26 mouse cellular contexts compared by ENCODE assay signal in the genomic region with DNA sequence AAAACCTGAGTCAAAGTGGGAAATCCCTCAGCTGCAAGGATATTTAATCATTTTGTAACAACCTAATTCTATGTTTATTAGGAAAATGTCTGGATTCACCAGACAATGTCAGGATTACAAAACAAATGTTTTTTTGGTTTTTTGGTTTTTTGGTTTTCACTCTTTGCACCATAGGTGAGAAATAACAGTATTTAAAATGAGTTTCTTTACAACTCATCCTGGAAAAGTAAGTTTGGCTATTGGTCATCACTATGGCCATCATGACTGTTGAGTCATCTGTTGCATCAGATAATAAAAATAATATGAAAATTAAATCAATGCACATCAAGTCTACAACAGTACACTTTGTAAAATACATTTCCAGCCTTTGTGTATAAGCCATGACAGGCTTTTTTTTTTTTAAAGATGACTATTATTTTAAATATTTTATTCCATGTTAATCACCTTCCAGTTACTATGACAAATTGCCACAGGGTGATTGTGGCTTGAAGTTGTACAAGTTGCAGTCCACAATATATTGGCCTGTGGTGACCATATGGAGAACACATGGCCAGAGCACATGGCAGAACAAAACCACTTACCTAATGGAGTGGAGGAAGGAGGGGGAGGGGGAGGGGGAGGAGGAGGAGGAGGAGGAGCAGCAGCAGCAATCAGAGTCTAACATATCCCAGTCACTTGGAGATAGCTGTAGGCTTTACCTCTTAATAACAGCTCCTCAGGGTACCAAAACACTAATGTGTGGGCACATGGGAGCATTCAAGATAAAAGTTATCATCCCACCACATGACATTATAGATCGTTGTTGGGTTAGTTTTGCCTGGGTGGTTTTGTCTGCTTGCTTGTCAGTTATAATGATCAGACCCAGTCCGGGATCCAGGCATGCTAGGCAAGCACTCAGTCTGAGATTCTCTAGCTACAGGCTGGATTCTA.
A peak's percentile ranks its signal among the peaks of the same experiment; 100 is the strongest.
DNase-seq lines count a peak whose midpoint lies in the region; ATAC-seq and TF ChIP-seq lines count a peak whose summit lies in the region.
"Had no signal": no experiment of that assay in that cellular context is flagged by ENCODE, and none has a peak within 500 bp of the region (broad histone marks: within the 10 kb centered on the region; RNA-seq: fewer than 3 reads in every experiment).

No protein-coding gene starts in this region.

- no peak overlapping the region for H3K4me2 ChIP-seq in hindbrain, embryonic 11.5 days (replicated peaks; ENCODE audit: low read depth, low read length)
- H3K4me2 ChIP-seq in hindbrain, embryonic 13.5 days: no peak overlapping the region
- H3K4me2 ChIP-seq in liver, embryonic 16.5 days (ENCODE audit: low read depth, low read length): no peak overlapping the region
- no peak overlapping the region for H3K4me2 ChIP-seq in midbrain, postnatal 0 days (ENCODE audit: low read depth, low read length, poor library complexity, severe bottlenecking)
- H3K4me2 ChIP-seq: heart, embryonic 12.5 days; hindbrain, embryonic 12.5 days; limb, embryonic 13.5 days; lung, embryonic 14.5 days; midbrain, embryonic 15.5 days had no signal

- H3K4me3 ChIP-seq in hindbrain, embryonic 11.5 days (ENCODE audit: low read depth, low read length): no peak overlapping the region
- no peak overlapping the region for H3K4me3 ChIP-seq in hindbrain, embryonic 13.5 days
- H3K4me3 ChIP-seq in C2C12 (ENCODE audit: insufficient read depth, poor library complexity, severe bottlenecking): no peak overlapping the region
- H3K4me3 ChIP-seq in liver, embryonic 16.5 days (ENCODE audit: low read depth, low read length): no peak overlapping the region
- H3K4me3 ChIP-seq in midbrain, postnatal 0 days (ENCODE audit: low read depth, low read length): no peak overlapping the region
- H3K4me3 ChIP-seq: heart, embryonic 12.5 days; hindbrain, embryonic 12.5 days; limb, embryonic 13.5 days; midbrain, embryonic 15.5 days; myocyte had no signal

- H3K9ac ChIP-seq in hindbrain, embryonic 11.5 days (ENCODE audit: low read depth, low read length): no peak overlapping the region
- no peak overlapping the region for H3K9ac ChIP-seq in hindbrain, embryonic 13.5 days
- H3K9ac ChIP-seq in liver, embryonic 16.5 days (ENCODE audit: low read depth, low read length): no peak overlapping the region
- no peak overlapping the region for H3K9ac ChIP-seq in midbrain, postnatal 0 days (replicated peaks; ENCODE audit: low read length, poor library complexity, severe bottlenecking)
- H3K9ac ChIP-seq: heart, embryonic 12.5 days; hindbrain, embryonic 12.5 days; limb, embryonic 13.5 days; lung, embryonic 14.5 days; midbrain, embryonic 15.5 days had no signal

- no peaks in the 10 kb centered on the region for H3K79me2 ChIP-seq in C2C12 (ENCODE audit: control insufficient read depth, insufficient read depth)

- ATAC-seq in hindbrain, embryonic 11.5 days (ENCODE audit: low FRiP score): 0 out of 2 replicates have a peak, but pooled peaks have one; percentile 38
- ATAC-seq in hindbrain, embryonic 13.5 days (ENCODE audit: low FRiP score): no peak
- ATAC-seq in liver, embryonic 16.5 days (ENCODE audit: low read depth): peak; percentile 69
- ATAC-seq in midbrain, postnatal 0 days (ENCODE audit: low FRiP score): no peak
- ATAC-seq: forebrain, embryonic 14.5 days; midbrain, embryonic 15.5 days had no signal

- no peaks in the 10 kb centered on the region for H3K4me1 ChIP-seq in hindbrain, embryonic 11.5 days (replicated peaks; ENCODE audit: control insufficient read depth, insufficient read depth, low read length)
- no peaks in the 10 kb centered on the region for H3K4me1 ChIP-seq in hindbrain, embryonic 13.5 days (replicated peaks)
- H3K4me1 ChIP-seq in liver, embryonic 16.5 days (ENCODE audit: control insufficient read depth, low read depth, low read length): no peaks in the 10 kb centered on the region; the same call in 1 of the 2 replicates
- H3K4me1 ChIP-seq in midbrain, postnatal 0 days (ENCODE audit: insufficient read depth, low read length): no peaks in the 10 kb centered on the region
- H3K4me1 ChIP-seq: heart, embryonic 12.5 days; hindbrain, embryonic 12.5 days; limb, embryonic 13.5 days; midbrain, embryonic 15.5 days had no signal

- DNase-seq in hindbrain, embryonic 11.5 days (ENCODE audit: low spot score): no peak
- DNase-seq in forelimb bud, embryonic 11.5 days (ENCODE audit: low read depth, low spot score): peak; percentile 5
- DNase-seq in midbrain, postnatal 0 days (ENCODE audit: low spot score): no peak
- no peak for DNase-seq in frontal cortex, postnatal 36 days (ENCODE audit: low spot score in 2 of 2)
- DNase-seq in kidney, postnatal 10 days: no peak
- DNase-seq: adrenal gland, adult 8-10 months; cerebellum, adult 18-20 months; cerebellum, postnatal 25 days; embryo, embryonic 11 days; gastrocnemius, postnatal 14 days; heart, adult 11 months; heart, postnatal 10 days; kidney, adult 9 months; kidney, postnatal 36 days; lung, embryonic 14.5 days; retina, postnatal 1 day had no signal

- no peaks in the 10 kb centered on the region for H3K9me3 ChIP-seq in hindbrain, embryonic 11.5 days (ENCODE audit: control insufficient read depth, low read length)
- H3K9me3 ChIP-seq in hindbrain, embryonic 13.5 days: no peaks in the 10 kb centered on the region
- H3K9me3 ChIP-seq in liver, embryonic 16.5 days (replicated peaks; ENCODE audit: control insufficient read depth, low read length): no peaks in the 10 kb centered on the region
- no peaks in the 10 kb centered on the region for H3K9me3 ChIP-seq in midbrain, postnatal 0 days (ENCODE audit: low read length)
- H3K9me3 ChIP-seq: G1E; heart, embryonic 12.5 days; hindbrain, embryonic 12.5 days; limb, embryonic 13.5 days; midbrain, embryonic 15.5 days had no signal

- no peaks in the 10 kb centered on the region for H3K27me3 ChIP-seq in hindbrain, embryonic 11.5 days (ENCODE audit: control insufficient read depth, insufficient read depth, low read length)
- no peaks in the 10 kb centered on the region for H3K27me3 ChIP-seq in hindbrain, embryonic 13.5 days
- no peaks in the 10 kb centered on the region for H3K27me3 ChIP-seq in C2C12 (ENCODE audit: control insufficient read depth, insufficient read depth, insufficient read length)
- no peaks in the 10 kb centered on the region for H3K27me3 ChIP-seq in liver, embryonic 16.5 days (ENCODE audit: control insufficient read depth, insufficient read depth, low read depth, low read length)
- H3K27me3 ChIP-seq in midbrain, postnatal 0 days (ENCODE audit: insufficient read depth, low read length): no peaks in the 10 kb centered on the region
- H3K27me3 ChIP-seq: heart, embryonic 12.5 days; hindbrain, embryonic 12.5 days; limb, embryonic 13.5 days; midbrain, embryonic 15.5 days had no signal

- no peak overlapping the region for H3ac ChIP-seq in C2C12 (ENCODE audit: control insufficient read depth, insufficient read length, low read depth)

- no peaks in the 10 kb centered on the region for H3K36me3 ChIP-seq in hindbrain, embryonic 11.5 days (ENCODE audit: control insufficient read depth, insufficient read depth, low read length)
- H3K36me3 ChIP-seq in hindbrain, embryonic 13.5 days: peaks cover 9% of the 10 kb centered on the region
- peaks cover 37% of the 10 kb centered on the region for H3K36me3 ChIP-seq in C2C12 (ENCODE audit: control insufficient read depth, insufficient read depth)
- H3K36me3 ChIP-seq in liver, embryonic 16.5 days (ENCODE audit: control insufficient read depth, insufficient read depth): no peaks in the 10 kb centered on the region
- peaks cover 13% of the 10 kb centered on the region for H3K36me3 ChIP-seq in midbrain, postnatal 0 days (ENCODE audit: insufficient read depth, low read length)
- H3K36me3 ChIP-seq: G1E; midbrain, embryonic 15.5 days had no signal

- H3K27ac ChIP-seq in hindbrain, embryonic 11.5 days (ENCODE audit: low read depth, low read length): no peak overlapping the region
- no peak overlapping the region for H3K27ac ChIP-seq in hindbrain, embryonic 13.5 days
- no peak overlapping the region for H3K27ac ChIP-seq in liver, embryonic 16.5 days (ENCODE audit: low read length)
- no peak overlapping the region for H3K27ac ChIP-seq in midbrain, postnatal 0 days (ENCODE audit: low read depth, low read length)
- H3K27ac ChIP-seq: hindbrain, embryonic 12.5 days; limb, embryonic 13.5 days; midbrain, embryonic 15.5 days had no signal

- no peaks in the 10 kb centered on the region for H3K79me3 ChIP-seq in C2C12 (ENCODE audit: low read depth)

- no peak for TF ChIP-seq CTCF in C2C12 (IDR thresholded peaks at IDR 0.05; ENCODE audit: control insufficient read depth, insufficient read depth, insufficient read length)
- no peak for TF ChIP-seq CTCF in midbrain, postnatal 0 days (IDR thresholded peaks at IDR 0.05)

- WGBS in hindbrain, embryonic 11.5 days: 84% methylated on average over 2 of the region's 2 CpGs
- WGBS in hindbrain, embryonic 13.5 days: 72% methylated on average over 2 of the region's 2 CpGs
- WGBS in liver, embryonic 16.5 days (ENCODE audit: insufficient replicate concordance): 21% methylated on average over 2 of the region's 2 CpGs
- 75% methylated on average over 2 of the region's 2 CpGs for WGBS in midbrain, postnatal 0 days

TF ChIP-seq in C2C12, 6 proteins besides CTCF, POLR2A, EP300 and RAD21:
- TF ChIP-seq FOSL1 (IDR thresholded peaks at IDR 0.05; ENCODE audit: insufficient read depth, low read length, poor library complexity, severe bottlenecking) (no peak), MAX (IDR thresholded peaks at IDR 0.05) (peak; percentile 93), MYOD1 (IDR thresholded peaks at IDR 0.05; ENCODE audit: control insufficient read depth, insufficient read length, low read depth) (no peak)
TF ChIP-seq in C2C12: peak in this region for 1.

Comparison
In these comparisons a context has a peak if more than half of its experiments do, and no peak if none do; other contexts are left out.
1. ATAC-seq: peak in hindbrain, embryonic 11.5 days (single experiment) and liver, embryonic 16.5 days (single experiment); none in hindbrain, embryonic 13.5 days (single experiment) and midbrain, postnatal 0 days (single experiment).